Mouse (Mus musculus) testis, postnatal 14 days (tissue): Measurements from ENCODE around the gene Olfr91.

ENCODE experiments used
- DNase-seq: peaks from one replicate; pipeline ENCODE4 v3.0.0; 2021; ENCODE audit warnings: low spot score

The Olfr91 gene

GRCm38 (mm10) chr17:37061435-37061834, 36.6 kb downstream of the Olfr91 start:
- no peak for DNase-seq

- DNase-seq: no peak
Measured at GRCm38 (mm10) chr17:37056957-37057356, 41.1 kb downstream of the Olfr91 start.

GRCm38 (mm10) chr17:37051745-37052144, 46.3 kb downstream of the Olfr91 start:
- no peak for DNase-seq

GRCm38 (mm10) chr17:37050876-37051275, 47.2 kb downstream of the Olfr91 start:
- DNase-seq: no peak

- DNase-seq: peak; percentile 73
Measured at GRCm38 (mm10) chr17:37050399-37050798, 47.7 kb downstream of the Olfr91 start.

GRCm38 (mm10) chr17:37049570-37050310, 48.3 kb downstream of the Olfr91 start:
- DNase-seq: peak; percentile 45

- no peak for DNase-seq
Measured at GRCm38 (mm10) chr17:37048383-37048782, 49.7 kb downstream of the Olfr91 start.

GRCm38 (mm10) chr17:37047981-37048380, 50.1 kb downstream of the Olfr91 start:
- no peak for DNase-seq

- DNase-seq: no peak
Measured at GRCm38 (mm10) chr17:37047332-37047976, 50.6 kb downstream of the Olfr91 start.

- DNase-seq: peak; percentile 46
Measured at GRCm38 (mm10) chr17:37046312-37047112, 51.6 kb downstream of the Olfr91 start.

- peak; percentile 63 for DNase-seq
Measured at GRCm38 (mm10) chr17:37045611-37046311, 52.3 kb downstream of the Olfr91 start, which contains the start of gene Gabbr1. Gabbr1 (plus strand) TSS chr17:37045966.

- DNase-seq: no peak
Measured at GRCm38 (mm10) chr17:37044651-37045244, 53.3 kb downstream of the Olfr91 start.
